Mouse (Mus musculus): ENCODE measurements around the gene Dnajb8. TPM values are rescaled to one million over a fixed set of nuclear protein-coding genes. Genes with fewer than 3 reads are reported as not detected.

The Dnajb8 gene
- polyA plus RNA-seq, 1 experiment from 2014 or later = not detected

GRCm38 (mm10) chr6:88193433-88194052, 28.5 kb upstream of the Dnajb8 start, which contains the start of gene Gata2:
Gene Gata2, plus strand, starts transcription at chr6:88193891.
- WGBS = 2% methylated on average over 56 of the region's 57 CpGs
- ATAC-seq (ENCODE audit: extremely low read depth, insufficient number of reproducible peaks, low FRiP score, low TSS enrichment) = no peak
- peak within 1 kb of the TSS; percentile 81 for H3K4me2 ChIP-seq
- H3K27me3 ChIP-seq (replicated peaks) = peaks cover 100% of the 10 kb centered on the region
- H3K9me3 ChIP-seq = no peaks in the 10 kb centered on the region
- H3K4me1 ChIP-seq = peaks cover 59% of the 10 kb centered on the region
- H3K27ac ChIP-seq (replicated peaks) = no peak within 1 kb of the TSS
- H3K4me3 ChIP-seq = peak within 1 kb of the TSS; percentile 54
- peak within 1 kb of the TSS; percentile 77 for H3K9ac ChIP-seq
- H3K36me3 ChIP-seq = no peaks in the 10 kb centered on the region

GRCm38 (mm10) chr6:88194053-88194977, 27.8 kb upstream of the Dnajb8 start:
- Histone ChIP-seq H3K4me2 (peak overlapping the region; percentile 81), H3K9me3 (no peaks in the 10 kb centered on the region), H3K4me1 (peaks cover 61% of the 10 kb centered on the region), H3K27ac (replicated peaks) (no peak overlapping the region), H3K27me3 (replicated peaks) (peaks cover 100% of the 10 kb centered on the region), H3K36me3 (no peaks in the 10 kb centered on the region), H3K9ac (peak overlapping the region; percentile 77), H3K4me3 (peak overlapping the region; percentile 54)
- 3% methylated on average over 58 of the region's 58 CpGs for WGBS
- ATAC-seq (ENCODE audit: extremely low read depth, insufficient number of reproducible peaks, low FRiP score, low TSS enrichment) = no peak

GRCm38 (mm10) chr6:88194978-88195325, 27.1 kb upstream of the Dnajb8 start:
- Histone ChIP-seq H3K9me3 (no peaks in the 10 kb centered on the region), H3K27ac (replicated peaks) (no peak overlapping the region), H3K27me3 (replicated peaks) (peaks cover 100% of the 10 kb centered on the region), H3K9ac (no peak overlapping the region), H3K4me2 (peak overlapping the region; percentile 81), H3K4me1 (peaks cover 63% of the 10 kb centered on the region), H3K36me3 (no peaks in the 10 kb centered on the region), H3K4me3 (0 out of 2 replicates have a peak overlapping the region, but pooled peaks have one; percentile 54)
- WGBS = 14% methylated on average over 7 of the region's 7 CpGs
- no peak for ATAC-seq (ENCODE audit: extremely low read depth, insufficient number of reproducible peaks, low FRiP score, low TSS enrichment)

GRCm38 (mm10) chr6:88196054-88196732, 25.9 kb upstream of the Dnajb8 start:
- H3K9ac ChIP-seq = peak overlapping the region; percentile 74
- ATAC-seq (ENCODE audit: extremely low read depth, insufficient number of reproducible peaks, low FRiP score, low TSS enrichment) = no peak
- H3K4me1 ChIP-seq = peaks cover 55% of the 10 kb centered on the region
- no peaks in the 10 kb centered on the region for H3K9me3 ChIP-seq
- H3K36me3 ChIP-seq = no peaks in the 10 kb centered on the region
- H3K27me3 ChIP-seq (replicated peaks) = peaks cover 100% of the 10 kb centered on the region
- peak overlapping the region; percentile 60 for H3K4me3 ChIP-seq
- 6% methylated on average over 33 of the region's 33 CpGs for WGBS
- H3K4me2 ChIP-seq = peak overlapping the region; percentile 81
- H3K27ac ChIP-seq (replicated peaks) = peak overlapping the region; percentile 61; the same call in 1 of the 2 replicates

- Histone ChIP-seq H3K4me3 (peak overlapping the region; percentile 60), H3K9me3 (no peaks in the 10 kb centered on the region), H3K4me1 (peaks cover 55% of the 10 kb centered on the region), H3K4me2 (peak overlapping the region; percentile 81), H3K27ac (replicated peaks) (peak overlapping the region; percentile 61), H3K9ac (peak overlapping the region; percentile 74), H3K36me3 (no peaks in the 10 kb centered on the region), H3K27me3 (replicated peaks) (peaks cover 100% of the 10 kb centered on the region)
- no peak for ATAC-seq (ENCODE audit: extremely low read depth, insufficient number of reproducible peaks, low FRiP score, low TSS enrichment)
- WGBS = under 1% methylated on average over 43 of the region's 44 CpGs
These were observed 25.2 kb upstream of the Dnajb8 start for GRCm38 (mm10) chr6:88196733-88197312.

GRCm38 (mm10) chr6:88197313-88198069, 24.6 kb upstream of the Dnajb8 start:
- Histone ChIP-seq H3K36me3 (no peaks in the 10 kb centered on the region), H3K4me2 (peak overlapping the region; percentile 81), H3K4me1 (peaks cover 55% of the 10 kb centered on the region), H3K27me3 (replicated peaks) (peaks cover 100% of the 10 kb centered on the region), H3K4me3 (peak overlapping the region; percentile 60), H3K9ac (peak overlapping the region; percentile 80), H3K27ac (replicated peaks) (peak overlapping the region; percentile 61), H3K9me3 (no peaks in the 10 kb centered on the region)
- WGBS = 2% methylated on average over 36 of the region's 39 CpGs
- ATAC-seq (ENCODE audit: extremely low read depth, insufficient number of reproducible peaks, low FRiP score, low TSS enrichment) = no peak

- Histone ChIP-seq H3K9ac (peak overlapping the region; percentile 80), H3K27ac (replicated peaks) (peak overlapping the region; percentile 41), H3K4me2 (peak overlapping the region; percentile 81), H3K36me3 (no peaks in the 10 kb centered on the region), H3K4me3 (peak overlapping the region; percentile 60), H3K27me3 (replicated peaks) (peaks cover 98% of the 10 kb centered on the region), H3K9me3 (no peaks in the 10 kb centered on the region), H3K4me1 (peaks cover 59% of the 10 kb centered on the region)
- under 1% methylated on average over 59 of the region's 62 CpGs for WGBS
- peak; percentile 30; the same call in 1 of the 2 replicates for ATAC-seq (ENCODE audit: extremely low read depth, insufficient number of reproducible peaks, low FRiP score, low TSS enrichment)
These were observed 23.8 kb upstream of the Dnajb8 start for GRCm38 (mm10) chr6:88198070-88198940.

- ATAC-seq (ENCODE audit: extremely low read depth, insufficient number of reproducible peaks, low FRiP score, low TSS enrichment) = no peak
- H3K9me3 ChIP-seq = no peaks in the 10 kb centered on the region
- H3K9ac ChIP-seq = peak overlapping the region; percentile 80
- peaks cover 59% of the 10 kb centered on the region for H3K4me1 ChIP-seq
- 1% methylated on average over 39 of the region's 39 CpGs for WGBS
- no peaks in the 10 kb centered on the region for H3K36me3 ChIP-seq
- peaks cover 98% of the 10 kb centered on the region for H3K27me3 ChIP-seq (replicated peaks)
- H3K4me2 ChIP-seq = peak overlapping the region; percentile 81
- peak overlapping the region; percentile 22 for H3K27ac ChIP-seq (replicated peaks)
- peak overlapping the region; percentile 60 for H3K4me3 ChIP-seq
These were observed 22.9 kb upstream of the Dnajb8 start for GRCm38 (mm10) chr6:88199001-88199717.
